Mouse (Mus musculus) brain, embryonic 14.5 days (tissue): ENCODE data around the gene Fnbp4.

Source experiments
- CTCF ChIP-seq: fragments of 200-500 bp; IDR thresholded peaks from 2 replicates; pipeline ENCODE4 v1.5.1; 2012; ENCODE audit warnings: inconsistent platforms, mild to moderate bottlenecking, moderate library complexity, borderline replicate concordance; ENCODE audit not compliant: insufficient read depth, insufficient read length; ENCODE audit errors: extremely low read depth
- POLR2A ChIP-seq: fragments of 200-500 bp; IDR thresholded peaks from 2 replicates; pipeline ENCODE4 v1.6.1; 2012; ENCODE audit warnings: mild to moderate bottlenecking, inconsistent platforms, borderline replicate concordance; ENCODE audit not compliant: poor library complexity, insufficient read depth, insufficient read length, severe bottlenecking; ENCODE audit errors: extremely low read depth

DNA sequence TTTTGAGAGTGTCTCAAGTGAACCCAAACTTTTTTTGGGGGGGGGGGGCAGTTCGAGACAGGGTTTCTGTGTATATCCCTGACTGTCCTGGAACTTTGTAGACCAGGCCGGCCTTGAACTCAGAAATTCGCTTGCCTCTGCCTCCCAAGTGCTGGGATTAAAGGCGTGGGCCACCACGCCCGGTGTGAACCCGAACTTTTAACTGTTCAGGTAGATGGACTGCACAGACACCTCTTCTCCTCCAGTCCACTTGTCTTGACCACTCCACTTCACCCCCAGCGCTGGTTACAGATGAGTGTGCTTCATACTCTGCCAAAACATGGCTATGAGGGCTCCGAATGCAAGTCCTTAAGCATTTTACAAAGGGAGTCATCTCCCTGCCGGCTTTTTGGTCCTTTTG lies 2.0 kb downstream of the Fnbp4 start:
- TF ChIP-seq POLR2A, result no peak
- TF ChIP-seq CTCF, result no peak
